ENCODE assay signal across 20 mouse cellular contexts in genomic region chr19:58199679-58200078, GRCm38 (mm10).
DNase-seq lines count a peak whose midpoint lies in the region; ATAC-seq lines count a peak whose summit lies in the region.
"Had no signal": no experiment of that assay in that cellular context is flagged by ENCODE, and none has a peak within 500 bp of the region (broad histone marks: within the 10 kb centered on the region; RNA-seq: fewer than 3 reads in every experiment).

No protein-coding gene starts in this region.

- H3K4me3 ChIP-seq in neural tube, embryonic 15.5 days (replicated peaks) = no peak overlapping the region
- H3K4me3 ChIP-seq in embryonic facial prominence, embryonic 14.5 days (ENCODE audit: low read depth, low read length) = no peak overlapping the region
- no peak overlapping the region for H3K4me3 ChIP-seq in limb, embryonic 11.5 days (ENCODE audit: low read depth, low read length)
- H3K4me3 ChIP-seq in hindbrain, embryonic 16.5 days (ENCODE audit: low read length) = no peak overlapping the region
- H3K4me3 ChIP-seq: forebrain, embryonic 12.5 days; heart, embryonic 13.5 days; hindbrain, embryonic 12.5 days had no signal

- DNase-seq in neural tube, embryonic 10.5 days (ENCODE audit: extremely low spot score, low spot score) = no peak
- DNase-seq in embryonic facial prominence, embryonic 14.5 days (ENCODE audit: low spot score) = peak; percentile 79
- peak; percentile 63 for DNase-seq in limb, embryonic 11.5 days (ENCODE audit: low spot score)
- DNase-seq in heart, postnatal 14 days = no peak
- no peak for DNase-seq in urinary bladder, postnatal 25 days (ENCODE audit: low spot score)
- DNase-seq: adrenal gland, adult 2 months; adrenal gland, postnatal 25 days; cerebellum, adult 8-10 months; cerebellum, postnatal 25 days; forebrain, postnatal 0 days; gastrocnemius, postnatal 36 days; heart, adult 11 months; heart, postnatal 4 days; kidney, adult 11 months had no signal

- no peak for ATAC-seq in neural tube, embryonic 15.5 days (ENCODE audit: low FRiP score)
- ATAC-seq in embryonic facial prominence, embryonic 14.5 days (ENCODE audit: low read depth) = peak; percentile 63
- ATAC-seq in limb, embryonic 11.5 days (ENCODE audit: insufficient number of reproducible peaks, low FRiP score, low TSS enrichment, low read depth) = peak; percentile 68; the same call in 1 of the 2 replicates
- ATAC-seq in hindbrain, embryonic 16.5 days = no peak
- ATAC-seq: forebrain, postnatal 0 days; hindbrain, postnatal 0 days had no signal

- 65% methylated on average over 5 of the region's 5 CpGs for WGBS in neural tube, embryonic 15.5 days
- WGBS in embryonic facial prominence, embryonic 14.5 days = 26% methylated on average over 5 of the region's 5 CpGs
- WGBS in limb, embryonic 11.5 days = 15% methylated on average over 5 of the region's 5 CpGs
- WGBS in hindbrain, embryonic 16.5 days = 73% methylated on average over 5 of the region's 5 CpGs

- no peaks in the 10 kb centered on the region for H3K27me3 ChIP-seq in neural tube, embryonic 15.5 days (replicated peaks)
- peaks cover 5% of the 10 kb centered on the region; the same call in 1 of the 2 replicates for H3K27me3 ChIP-seq in embryonic facial prominence, embryonic 14.5 days (replicated peaks; ENCODE audit: control insufficient read depth, insufficient read depth, low read length)
- no peaks in the 10 kb centered on the region for H3K27me3 ChIP-seq in limb, embryonic 11.5 days (ENCODE audit: control insufficient read depth, insufficient read depth, low read length)
- H3K27me3 ChIP-seq in hindbrain, embryonic 16.5 days (replicated peaks; ENCODE audit: control insufficient read depth, insufficient read depth, low read length) = no peaks in the 10 kb centered on the region
- H3K27me3 ChIP-seq: hindbrain, embryonic 12.5 days had no signal

- H3K9ac ChIP-seq in neural tube, embryonic 15.5 days (replicated peaks) = 0 out of 2 replicates have a peak overlapping the region, but pooled peaks have one; percentile 3
- H3K9ac ChIP-seq in embryonic facial prominence, embryonic 14.5 days (ENCODE audit: low read depth, low read length) = no peak overlapping the region
- no peak overlapping the region for H3K9ac ChIP-seq in limb, embryonic 11.5 days (ENCODE audit: low read length)
- no peak overlapping the region for H3K9ac ChIP-seq in hindbrain, embryonic 16.5 days (ENCODE audit: low read depth, low read length)
- H3K9ac ChIP-seq: forebrain, embryonic 12.5 days; forebrain, postnatal 0 days; heart, embryonic 13.5 days; hindbrain, embryonic 12.5 days had no signal

- H3K36me3 ChIP-seq in neural tube, embryonic 15.5 days = no peaks in the 10 kb centered on the region
- no peaks in the 10 kb centered on the region for H3K36me3 ChIP-seq in embryonic facial prominence, embryonic 14.5 days (ENCODE audit: control insufficient read depth, insufficient read depth, low read length)
- no peaks in the 10 kb centered on the region for H3K36me3 ChIP-seq in limb, embryonic 11.5 days (ENCODE audit: control insufficient read depth, insufficient read depth, low read length)
- no peaks in the 10 kb centered on the region for H3K36me3 ChIP-seq in hindbrain, embryonic 16.5 days (ENCODE audit: control insufficient read depth, insufficient read depth, low read length)
- H3K36me3 ChIP-seq: forebrain, embryonic 12.5 days; heart, embryonic 13.5 days; hindbrain, embryonic 12.5 days had no signal

- no peaks in the 10 kb centered on the region for H3K9me3 ChIP-seq in neural tube, embryonic 15.5 days (replicated peaks)
- H3K9me3 ChIP-seq in embryonic facial prominence, embryonic 14.5 days (ENCODE audit: control insufficient read depth, low read length) = no peaks in the 10 kb centered on the region
- no peaks in the 10 kb centered on the region for H3K9me3 ChIP-seq in limb, embryonic 11.5 days (ENCODE audit: control insufficient read depth, low read length)
- no peaks in the 10 kb centered on the region for H3K9me3 ChIP-seq in hindbrain, embryonic 16.5 days (ENCODE audit: control insufficient read depth, low read length)
- H3K9me3 ChIP-seq: forebrain, embryonic 12.5 days; heart, embryonic 13.5 days; hindbrain, embryonic 12.5 days had no signal

- no peak overlapping the region for H3K27ac ChIP-seq in neural tube, embryonic 15.5 days (replicated peaks)
- 0 out of 2 replicates have a peak overlapping the region, but pooled peaks have one; percentile 6 for H3K27ac ChIP-seq in embryonic facial prominence, embryonic 14.5 days (replicated peaks; ENCODE audit: low read depth, low read length)
- no peak overlapping the region; the same call in 1 of the 2 replicates for H3K27ac ChIP-seq in limb, embryonic 11.5 days (replicated peaks; ENCODE audit: low read depth, low read length)
- H3K27ac ChIP-seq in hindbrain, embryonic 16.5 days (ENCODE audit: low read depth, low read length) = no peak overlapping the region
- H3K27ac ChIP-seq: forebrain, embryonic 12.5 days; heart, embryonic 13.5 days; hindbrain, embryonic 12.5 days; hindbrain, postnatal 0 days had no signal

- intact Hi-C loops in heart, postnatal 14 days (cut with DNase I) = no loop called here

- peaks cover 10% of the 10 kb centered on the region for H3K4me1 ChIP-seq in neural tube, embryonic 15.5 days
- H3K4me1 ChIP-seq in embryonic facial prominence, embryonic 14.5 days (ENCODE audit: control insufficient read depth, insufficient read depth, low read length) = peaks cover 32% of the 10 kb centered on the region
- H3K4me1 ChIP-seq in limb, embryonic 11.5 days (ENCODE audit: control insufficient read depth, insufficient read depth, low read length) = peaks cover 31% of the 10 kb centered on the region
- no peaks in the 10 kb centered on the region for H3K4me1 ChIP-seq in hindbrain, embryonic 16.5 days (ENCODE audit: control insufficient read depth, insufficient read depth, low read depth, low read length)

- H3K4me2 ChIP-seq in neural tube, embryonic 15.5 days = no peak overlapping the region
- no peak overlapping the region for H3K4me2 ChIP-seq in embryonic facial prominence, embryonic 14.5 days (ENCODE audit: low read depth, low read length)
- no peak overlapping the region for H3K4me2 ChIP-seq in limb, embryonic 11.5 days (ENCODE audit: low read depth, severe bottlenecking)
- no peak overlapping the region for H3K4me2 ChIP-seq in hindbrain, embryonic 16.5 days (ENCODE audit: low read length)
- H3K4me2 ChIP-seq: forebrain, embryonic 12.5 days; heart, embryonic 13.5 days; hindbrain, embryonic 12.5 days had no signal

Comparison
In these comparisons a context has a peak if more than half of its experiments do, and no peak if none do; other contexts are left out.
1. ATAC-seq: peak in embryonic facial prominence, embryonic 14.5 days (single experiment) and limb, embryonic 11.5 days (single experiment); none in neural tube, embryonic 15.5 days (single experiment) and hindbrain, embryonic 16.5 days (single experiment).
2. DNase-seq: peak in embryonic facial prominence, embryonic 14.5 days (single experiment) and limb, embryonic 11.5 days (single experiment); none in neural tube, embryonic 10.5 days (single experiment), heart, postnatal 14 days (0 of 2) and urinary bladder, postnatal 25 days (single experiment).